9 mouse cellular contexts compared by ENCODE assay signal in genomic region chr4:99660073-99660611, GRCm38 (mm10). TPM values are rescaled to one million over a fixed set of nuclear protein-coding genes. Genes with fewer than 3 reads are reported as not detected.
DNase-seq lines count a peak whose midpoint lies in the region; ATAC-seq lines count a peak whose summit lies in the region.
"Had no signal": no experiment of that assay in that cellular context is flagged by ENCODE, and none has a peak within 500 bp of the region (broad histone marks: within the 10 kb centered on the region; RNA-seq: fewer than 3 reads in every experiment).

No protein-coding gene starts in this region.

- H3K27ac ChIP-seq in heart, embryonic 11.5 days (ENCODE audit: low read depth, low read length) = no peak overlapping the region
- no peak overlapping the region for H3K27ac ChIP-seq in limb, embryonic 13.5 days

- H3K27me3 ChIP-seq in heart, embryonic 11.5 days (ENCODE audit: control insufficient read depth, insufficient read depth, low read length) = peaks cover 80% of the 10 kb centered on the region
- peaks cover 97% of the 10 kb centered on the region for H3K27me3 ChIP-seq in limb, embryonic 13.5 days

- no peaks in the 10 kb centered on the region for H3K9me3 ChIP-seq in heart, embryonic 11.5 days (replicated peaks; ENCODE audit: control insufficient read depth, low read length)
- H3K9me3 ChIP-seq in limb, embryonic 13.5 days = no peaks in the 10 kb centered on the region

- no peak for ATAC-seq in heart, embryonic 11.5 days (replicated peaks; ENCODE audit: insufficient number of reproducible peaks, low FRiP score, low TSS enrichment)
- no peak for ATAC-seq in limb, embryonic 13.5 days (ENCODE audit: low FRiP score, low read depth)

- under 1% methylated on average over 20 of the region's 20 CpGs for WGBS in heart, embryonic 11.5 days (ENCODE audit: insufficient replicate concordance)
- WGBS in limb, embryonic 13.5 days = under 1% methylated on average over 20 of the region's 20 CpGs

- H3K36me3 ChIP-seq in heart, embryonic 11.5 days (ENCODE audit: control insufficient read depth, insufficient read depth, low read length) = no peaks in the 10 kb centered on the region
- H3K36me3 ChIP-seq in limb, embryonic 13.5 days = no peaks in the 10 kb centered on the region

- intact Hi-C loops in gastrocnemius, postnatal 14 days (cut with DNase I; ENCODE audit: low total_unique reads) = loop anchor here (5.0 kb wide), 1 partner anchor 57 kb away; the partner anchor contains the start of gene Alg6

- H3K4me1 ChIP-seq in heart, embryonic 11.5 days (ENCODE audit: control insufficient read depth, insufficient read depth, low read length) = peaks cover 7% of the 10 kb centered on the region
- peaks cover 35% of the 10 kb centered on the region for H3K4me1 ChIP-seq in limb, embryonic 13.5 days

- DNase-seq in gastrocnemius, postnatal 10 days = peak; percentile 23
- DNase-seq in gastrocnemius, postnatal 14 days = no peak
- DNase-seq in ZHBTc4 (ENCODE audit: low read depth, low spot score) = peak; percentile 59
- DNase-seq in left cerebral cortex, adult 11 months (ENCODE audit: low spot score) = no peak
- DNase-seq in ovary, adult 18-20 months (ENCODE audit: low spot score) = no peak
- DNase-seq in layer of hippocampus, adult 9-10 months (ENCODE audit: low spot score) = no peak

- 0 out of 2 replicates have a peak overlapping the region, but pooled peaks have one; percentile 14 for H3K4me3 ChIP-seq in heart, embryonic 11.5 days (ENCODE audit: low read depth, low read length)
- H3K4me3 ChIP-seq in limb, embryonic 13.5 days = no peak overlapping the region; the same call in 1 of the 2 replicates
- H3K4me3 ChIP-seq: myocyte had no signal

- peak overlapping the region; percentile 37 for H3K4me2 ChIP-seq in heart, embryonic 11.5 days
- H3K4me2 ChIP-seq in limb, embryonic 13.5 days (replicated peaks) = peak overlapping the region; percentile 34

- H3K9ac ChIP-seq in heart, embryonic 11.5 days (ENCODE audit: low read depth, low read length) = no peak overlapping the region
- H3K9ac ChIP-seq in limb, embryonic 13.5 days = no peak overlapping the region

RNA-seq across cellular contexts. Expression of gene Foxd3, which starts 4.0 kb away (rescaled TPM):
- 1 to 10 TPM; 4.6 to 4.7 TPM for total RNA-seq in gastrocnemius, postnatal 10 days (2021)
- 1 to 10 TPM; 2.4 to 3.9 TPM for total RNA-seq in gastrocnemius, postnatal 14 days (2021)
- polyA plus RNA-seq in heart, embryonic 11.5 days (2014; fragmentation: Nextera tagmentation; extraction: Ambion mirVana) = 0.13 and 0.17 TPM in 2 replicates
- 0.74 and 0.80 TPM in 2 replicates for polyA plus RNA-seq in limb, embryonic 13.5 days (2015; fragmentation: Nextera tagmentation; extraction: Ambion mirVana)
- polyA plus RNA-seq: myocyte had no signal

RNA-seq across cellular contexts. Expression of gene Alg6, which starts 55.3 kb away (rescaled TPM):
- 10 to 100 TPM; 10.5 to 10.6 TPM for total RNA-seq in gastrocnemius, postnatal 10 days (2021)
- 1 to 10 TPM; 6.7 to 7.2 TPM for total RNA-seq in gastrocnemius, postnatal 14 days (2021)
- polyA plus RNA-seq in heart, embryonic 11.5 days (2014; fragmentation: Nextera tagmentation; extraction: Ambion mirVana) = 12.9 and 13.7 TPM in 2 replicates
- polyA plus RNA-seq in limb, embryonic 13.5 days (2015; fragmentation: Nextera tagmentation; extraction: Ambion mirVana) = 20.5 and 21.9 TPM in 2 replicates

Comparison
In these comparisons a context has a peak if more than half of its experiments do, and no peak if none do; other contexts are left out.
1. DNase-seq: peak in gastrocnemius, postnatal 10 days (single experiment) and ZHBTc4 (single experiment); none in gastrocnemius, postnatal 14 days (single experiment), left cerebral cortex, adult 11 months (single experiment), ovary, adult 18-20 months (single experiment) and layer of hippocampus, adult 9-10 months (single experiment).